21 mouse cellular contexts compared by ENCODE assay signal in the genomic region with DNA sequence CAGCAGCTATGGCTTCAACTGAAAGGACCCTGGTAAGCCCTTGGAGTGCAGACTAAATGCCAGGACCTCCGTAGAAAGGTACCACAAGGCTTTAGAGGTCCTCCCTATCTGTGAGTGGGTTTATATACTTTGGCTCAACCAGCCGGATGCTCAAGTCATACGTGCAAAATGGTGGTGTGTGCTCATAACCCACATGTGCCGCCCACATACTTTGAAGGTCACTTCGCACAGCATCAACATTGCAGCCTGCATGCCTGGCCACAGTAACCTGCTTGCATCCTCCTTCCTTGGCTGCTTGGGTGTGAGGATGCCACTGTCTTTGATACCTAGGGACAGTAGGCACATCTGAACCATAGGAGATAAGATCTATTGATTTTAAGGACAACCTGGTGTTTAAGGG.
"Had no signal": no experiment of that assay in that cellular context is flagged by ENCODE, and none has a peak within 500 bp of the region (broad histone marks: within the 10 kb centered on the region; RNA-seq: fewer than 3 reads in every experiment).

No protein-coding gene starts in this region.

- H3K9me3 ChIP-seq: kidney, embryonic 15.5 days; limb, embryonic 12.5 days; limb, embryonic 15.5 days; liver, embryonic 12.5 days; liver, embryonic 15.5 days; midbrain, embryonic 12.5 days; midbrain, embryonic 15.5 days; neural tube, embryonic 13.5 days had no signal

- H3K27ac ChIP-seq: left cerebral cortex, adult 2 months; limb, embryonic 12.5 days; liver, embryonic 12.5 days; liver, embryonic 15.5 days; macrophage; midbrain, embryonic 12.5 days; midbrain, embryonic 15.5 days; neural tube, embryonic 13.5 days had no signal

- DNase-seq: kidney, adult 11 months; kidney, postnatal 36 days; layer of hippocampus, postnatal 36 days; lung, adult 2 months; lung, postnatal 14 days; retina, postnatal 1 day; right cerebral cortex, postnatal 25 days; spleen, adult 18-20 months; thymus, postnatal 14 days; thymus, postnatal 4 days had no signal

- H3K27me3 ChIP-seq: kidney, embryonic 15.5 days; limb, embryonic 12.5 days; limb, embryonic 15.5 days; liver, embryonic 15.5 days; midbrain, embryonic 12.5 days; midbrain, embryonic 15.5 days; neural tube, embryonic 13.5 days had no signal

- H3K36me3 ChIP-seq: kidney, embryonic 15.5 days; limb, embryonic 12.5 days; limb, embryonic 15.5 days; liver, embryonic 12.5 days; liver, embryonic 15.5 days; midbrain, embryonic 12.5 days; midbrain, embryonic 15.5 days; neural tube, embryonic 13.5 days had no signal

- ATAC-seq: liver, embryonic 12.5 days; midbrain, embryonic 15.5 days had no signal

- H3K4me3 ChIP-seq: kidney, embryonic 15.5 days; left cerebral cortex, adult 2 months; limb, embryonic 12.5 days; limb, embryonic 15.5 days; liver, embryonic 12.5 days; liver, embryonic 15.5 days; midbrain, embryonic 12.5 days; midbrain, embryonic 15.5 days; myocyte; neural tube, embryonic 13.5 days had no signal

- H3K9ac ChIP-seq: kidney, embryonic 15.5 days; limb, embryonic 12.5 days; limb, embryonic 15.5 days; liver, embryonic 12.5 days; liver, embryonic 15.5 days; midbrain, embryonic 12.5 days; midbrain, embryonic 15.5 days; neural tube, embryonic 13.5 days had no signal

- H3K4me2 ChIP-seq: kidney, embryonic 15.5 days; limb, embryonic 12.5 days; limb, embryonic 15.5 days; liver, embryonic 12.5 days; liver, embryonic 15.5 days; midbrain, embryonic 12.5 days; midbrain, embryonic 15.5 days; neural tube, embryonic 13.5 days had no signal
